ENCODE assay signal across 10 mouse cellular contexts in genomic region chr2:162791374-162792098, GRCm38 (mm10).
A peak's percentile ranks its signal among the peaks of the same experiment; 100 is the strongest.
DNase-seq lines count a peak whose midpoint lies in the region; ATAC-seq and TF ChIP-seq lines count a peak whose summit lies in the region.
"Had no signal": no experiment of that assay in that cellular context is flagged by ENCODE, and none has a peak within 500 bp of the region (broad histone marks: within the 10 kb centered on the region; RNA-seq: fewer than 3 reads in every experiment).

No protein-coding gene starts in this region.

- no peak overlapping the region for H3K4me2 ChIP-seq in hindbrain, postnatal 0 days (ENCODE audit: low read depth, low read length)
- no peak overlapping the region for H3K4me2 ChIP-seq in hindbrain, embryonic 12.5 days (replicated peaks)
- no peak overlapping the region for H3K4me2 ChIP-seq in intestine, embryonic 15.5 days (replicated peaks)
- H3K4me2 ChIP-seq: limb, embryonic 15.5 days had no signal

- H3K27me3 ChIP-seq in hindbrain, postnatal 0 days (ENCODE audit: insufficient read depth, low read length), result no peaks in the 10 kb centered on the region
- H3K27me3 ChIP-seq in hindbrain, embryonic 12.5 days, result no peaks in the 10 kb centered on the region
- no peaks in the 10 kb centered on the region for H3K27me3 ChIP-seq in intestine, embryonic 15.5 days (replicated peaks)
- H3K27me3 ChIP-seq: limb, embryonic 15.5 days had no signal

- WGBS in hindbrain, postnatal 0 days, result 34% methylated on average over 12 of the region's 12 CpGs
- WGBS in hindbrain, embryonic 12.5 days, result 66% methylated on average over 12 of the region's 12 CpGs
- 77% methylated on average over 12 of the region's 12 CpGs for WGBS in intestine, embryonic 15.5 days

- peak; percentile 76 for DNase-seq in hindbrain, postnatal 0 days (ENCODE audit: low spot score)
- DNase-seq in urinary bladder, adult 2 months (ENCODE audit: low spot score), result peak; percentile 24
- no peak for DNase-seq in urinary bladder, postnatal 25 days (ENCODE audit: low spot score)
- peak; percentile 61 for DNase-seq in gastrocnemius, postnatal 14 days
- no peak for DNase-seq in retina, postnatal 1 day
- DNase-seq in yolk sac, embryonic 10.5 days (ENCODE audit: low spot score), result no peak

- H3K9me3 ChIP-seq in hindbrain, postnatal 0 days (ENCODE audit: low read length), result no peaks in the 10 kb centered on the region
- H3K9me3 ChIP-seq in hindbrain, embryonic 12.5 days (replicated peaks), result no peaks in the 10 kb centered on the region
- no peaks in the 10 kb centered on the region for H3K9me3 ChIP-seq in intestine, embryonic 15.5 days
- H3K9me3 ChIP-seq: limb, embryonic 15.5 days had no signal

- no peaks in the 10 kb centered on the region for H3K36me3 ChIP-seq in hindbrain, postnatal 0 days (ENCODE audit: insufficient read depth, low read length)
- no peaks in the 10 kb centered on the region for H3K36me3 ChIP-seq in hindbrain, embryonic 12.5 days
- no peaks in the 10 kb centered on the region for H3K36me3 ChIP-seq in intestine, embryonic 15.5 days
- H3K36me3 ChIP-seq: G1E; limb, embryonic 15.5 days had no signal

- no peak overlapping the region for H3K9ac ChIP-seq in hindbrain, postnatal 0 days (replicated peaks; ENCODE audit: low read length)
- H3K9ac ChIP-seq in hindbrain, embryonic 12.5 days, result no peak overlapping the region
- H3K9ac ChIP-seq in intestine, embryonic 15.5 days, result no peak overlapping the region
- H3K9ac ChIP-seq: limb, embryonic 15.5 days had no signal

- no peak for TF ChIP-seq CTCF in hindbrain, postnatal 0 days (IDR thresholded peaks at IDR 0.05; ENCODE audit: low read depth)

- H3K4me3 ChIP-seq in hindbrain, postnatal 0 days (ENCODE audit: low read length), result no peak overlapping the region
- no peak overlapping the region for H3K4me3 ChIP-seq in hindbrain, embryonic 12.5 days
- H3K4me3 ChIP-seq in intestine, embryonic 15.5 days (replicated peaks), result no peak overlapping the region
- H3K4me3 ChIP-seq: limb, embryonic 15.5 days had no signal

- intact Hi-C loops in gastrocnemius, postnatal 14 days (cut with DNase I; ENCODE audit: low total_unique reads), result no loop called here

- no peak for ATAC-seq in hindbrain, postnatal 0 days
- no peak for ATAC-seq in hindbrain, embryonic 12.5 days (ENCODE audit: low FRiP score)
- no peak for ATAC-seq in intestine, embryonic 15.5 days

- no peak overlapping the region for H3K27ac ChIP-seq in hindbrain, postnatal 0 days
- no peak overlapping the region for H3K27ac ChIP-seq in hindbrain, embryonic 12.5 days
- no peak overlapping the region for H3K27ac ChIP-seq in intestine, embryonic 15.5 days
- H3K27ac ChIP-seq: limb, embryonic 15.5 days had no signal

- H3K4me1 ChIP-seq in hindbrain, postnatal 0 days (ENCODE audit: insufficient read depth, low read length), result no peaks in the 10 kb centered on the region
- 0 out of 2 replicates have a peak, but pooled peaks cover 5% of the 10 kb centered on the region for H3K4me1 ChIP-seq in hindbrain, embryonic 12.5 days
- H3K4me1 ChIP-seq in intestine, embryonic 15.5 days (replicated peaks), result no peaks in the 10 kb centered on the region

Comparison
In these comparisons a context has a peak if more than half of its experiments do, and no peak if none do; other contexts are left out.
1. DNase-seq: peak in hindbrain, postnatal 0 days (single experiment), urinary bladder, adult 2 months (single experiment) and gastrocnemius, postnatal 14 days (single experiment); none in urinary bladder, postnatal 25 days (single experiment), retina, postnatal 1 day (single experiment) and yolk sac, embryonic 10.5 days (single experiment).